Mouse (Mus musculus): ENCODE measurements at regions not wholly inside any gene's neighbourhood (a gene's known extent, or its start where the extent isn't known, plus 50 kb on each side); places are given as distances from the start of the nearest gene placed in this dataset.

DNA sequence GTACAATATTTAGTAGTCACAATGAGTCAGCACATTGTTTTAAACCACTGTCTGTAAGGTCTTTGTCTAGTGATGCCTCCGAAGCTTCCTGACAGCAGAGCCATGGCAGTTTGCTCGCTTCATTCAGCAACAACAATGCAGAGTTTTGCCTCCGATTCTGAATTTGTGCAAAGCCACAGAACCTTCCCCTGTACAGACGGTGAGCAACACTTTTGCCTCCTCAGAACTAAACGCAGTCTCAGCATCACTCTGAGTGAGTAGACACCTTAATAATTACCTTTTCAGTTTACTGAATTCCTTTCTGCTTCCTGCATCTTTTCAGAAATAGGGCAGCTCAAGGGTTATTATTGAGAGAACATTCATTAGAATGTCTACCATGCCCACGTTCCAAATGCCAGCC lies 107.9 kb downstream of the Nedd1 start:
- TF ChIP-seq HCFC1 (IDR thresholded peaks at IDR 0.05; ENCODE audit: borderline replicate concordance, insufficient read depth, low read length) = no peak
- no peak for TF ChIP-seq ZNF384 (IDR thresholded peaks at IDR 0.05; ENCODE audit: low read depth, low read length)
- TF ChIP-seq CHD2 (IDR thresholded peaks at IDR 0.05; ENCODE audit: low read depth, low read length) = no peak

Data from ES-E14 (cell line).